Mouse (Mus musculus): ENCODE measurements around the gene Gm7579. TPM values are rescaled to one million over a fixed set of nuclear protein-coding genes. Genes with fewer than 3 reads are reported as not detected.
"Not testable (repeated sequence)": the region's sequence is repeated elsewhere in the genome, so short reads cannot be mapped to it uniquely, and the experiment has no call there.

Gene Gm7579
- polyA plus RNA-seq (2012; rRNA removed) (not detected in 2 replicates), polyA plus RNA-seq (2014; fragmentation: Nextera tagmentation; extraction: Ambion mirVana) (not detected in 2 replicates)

- no peak for ATAC-seq (ENCODE audit: insufficient read depth)
- no peaks in the 10 kb centered on the region for H3K27me3 ChIP-seq (ENCODE audit: control insufficient read depth, insufficient read depth, low read length)
- no peak within 1 kb of the TSS for H3K4me2 ChIP-seq (ENCODE audit: low read depth)
- TF ChIP-seq CTCF (IDR thresholded peaks at IDR 0.05; ENCODE audit: low read depth) (no peak), EP300 (IDR thresholded peaks at IDR 0.05; ENCODE audit: low read depth) (no peak)
- no peak within 1 kb of the TSS for H3K27ac ChIP-seq
- H3K4me3 ChIP-seq (ENCODE audit: insufficient read depth in 1 of 2, low read depth in 2 of 2, low read length in 2 of 2): no peak within 1 kb of the TSS
- H3K36me3 ChIP-seq (replicated peaks; ENCODE audit: control insufficient read depth, insufficient read depth, low read depth): no peaks in the 10 kb centered on the region
- no peak within 1 kb of the TSS for H3K9ac ChIP-seq (replicated peaks)
- no peaks in the 10 kb centered on the region for H3K9me3 ChIP-seq (ENCODE audit: control insufficient read depth, low read length)
- WGBS (ENCODE audit: insufficient replicate concordance): 42% methylated on average over 1 of the region's 1 CpGs
- no peaks in the 10 kb centered on the region for H3K4me1 ChIP-seq (replicated peaks; ENCODE audit: control insufficient read depth in 2 of 2, insufficient read depth in 2 of 2, low read length in 1 of 2)
- DNase-seq (ENCODE audit: low read depth in 3 of 3, low spot score in 3 of 3): no peak
Measured at GRCm38 (mm10) chr7:142211559-142211958, at the start of gene Gm7579. Gene Gm7579, plus strand, starts transcription at chr7:142211859.

- not testable (repeated sequence) for ATAC-seq (ENCODE audit: insufficient read depth); H3K9ac ChIP-seq (replicated peaks); H3K27ac ChIP-seq; H3K9me3 ChIP-seq (ENCODE audit: control insufficient read depth, low read length); H3K36me3 ChIP-seq (replicated peaks; ENCODE audit: control insufficient read depth, insufficient read depth, low read depth); DNase-seq (ENCODE audit: low read depth in 3 of 3, low spot score in 3 of 3); H3K4me1 ChIP-seq (replicated peaks; ENCODE audit: control insufficient read depth in 2 of 2, insufficient read depth in 2 of 2, low read length in 1 of 2); H3K27me3 ChIP-seq (ENCODE audit: control insufficient read depth, insufficient read depth, low read length); H3K4me3 ChIP-seq (ENCODE audit: insufficient read depth in 1 of 2, low read depth in 2 of 2, low read length in 2 of 2); H3K4me2 ChIP-seq (ENCODE audit: low read depth)
Measured at GRCm38 (mm10) chr7:142165639-142166038, 46.0 kb upstream of the Gm7579 start, which contains the start of gene Gm4553. Gene Gm4553, minus strand, starts transcription at chr7:142165739.

GRCm38 (mm10) chr7:142169836-142170235 lies 41.8 kb upstream of the Gm7579 start:
- DNase-seq (ENCODE audit: low read depth in 3 of 3, low spot score in 3 of 3): peak in 2 of 3 experiments; percentile 2 to 9
- 37% methylated on average over 3 of the region's 3 CpGs for WGBS (ENCODE audit: insufficient replicate concordance)

GRCm38 (mm10) chr7:142175905-142176304 lies 35.8 kb upstream of the Gm7579 start, which contains the start of gene Krtap5-2:
Gene Krtap5-2, minus strand, starts transcription at chr7:142176005.
- H3K4me2 ChIP-seq (ENCODE audit: low read depth); H3K4me3 ChIP-seq (ENCODE audit: insufficient read depth in 1 of 2, low read depth in 2 of 2, low read length in 2 of 2); H3K27ac ChIP-seq; H3K36me3 ChIP-seq (replicated peaks; ENCODE audit: control insufficient read depth, insufficient read depth, low read depth); ATAC-seq (ENCODE audit: insufficient read depth); H3K9me3 ChIP-seq (ENCODE audit: control insufficient read depth, low read length); H3K27me3 ChIP-seq (ENCODE audit: control insufficient read depth, insufficient read depth, low read length); H3K9ac ChIP-seq (replicated peaks); DNase-seq (ENCODE audit: low read depth in 3 of 3, low spot score in 3 of 3); H3K4me1 ChIP-seq (replicated peaks; ENCODE audit: control insufficient read depth in 2 of 2, insufficient read depth in 2 of 2, low read length in 1 of 2): not testable (repeated sequence)

More at GRCm38 (mm10) chr7:142169836-142170235, 41.8 kb upstream of the Gm7579 start:
- Histone ChIP-seq H3K27ac (no peak overlapping the region), H3K4me3 (ENCODE audit: insufficient read depth in 1 of 2, low read depth in 2 of 2, low read length in 2 of 2) (no peak overlapping the region), H3K36me3 (replicated peaks; ENCODE audit: control insufficient read depth, insufficient read depth, low read depth) (no peaks in the 10 kb centered on the region), H3K9ac (replicated peaks) (no peak overlapping the region), H3K9me3 (ENCODE audit: control insufficient read depth, low read length) (no peaks in the 10 kb centered on the region), H3K4me1 (replicated peaks; ENCODE audit: control insufficient read depth in 2 of 2, insufficient read depth in 2 of 2, low read length in 1 of 2) (no peaks in the 10 kb centered on the region), H3K27me3 (ENCODE audit: control insufficient read depth, insufficient read depth, low read length) (no peaks in the 10 kb centered on the region), H3K4me2 (ENCODE audit: low read depth) (no peak overlapping the region)
- no peak for ATAC-seq (ENCODE audit: insufficient read depth)
- TF ChIP-seq CTCF (IDR thresholded peaks at IDR 0.05; ENCODE audit: low read depth) (peak; percentile 64), EP300 (IDR thresholded peaks at IDR 0.05; ENCODE audit: low read depth) (no peak)

GRCm38 (mm10) chr7:142178685-142179084 lies 33.0 kb upstream of the Gm7579 start:
- WGBS (ENCODE audit: insufficient replicate concordance): 65% methylated on average over 1 of the region's 1 CpGs
- no peak overlapping the region for H3K27ac ChIP-seq
- no peak overlapping the region for H3K4me2 ChIP-seq (ENCODE audit: low read depth)
- H3K4me1 ChIP-seq (replicated peaks; ENCODE audit: control insufficient read depth in 2 of 2, insufficient read depth in 2 of 2, low read length in 1 of 2): no peaks in the 10 kb centered on the region
- ATAC-seq (ENCODE audit: insufficient read depth) (no peak), DNase-seq (ENCODE audit: low read depth in 3 of 3, low spot score in 3 of 3) (no peak)
- no peak overlapping the region for H3K4me3 ChIP-seq (ENCODE audit: insufficient read depth in 1 of 2, low read depth in 2 of 2, low read length in 2 of 2)
- no peaks in the 10 kb centered on the region for H3K36me3 ChIP-seq (replicated peaks; ENCODE audit: control insufficient read depth, insufficient read depth, low read depth)
- H3K27me3 ChIP-seq (ENCODE audit: control insufficient read depth, insufficient read depth, low read length): no peaks in the 10 kb centered on the region
- H3K9ac ChIP-seq (replicated peaks): no peak overlapping the region
- TF ChIP-seq EP300 (IDR thresholded peaks at IDR 0.05; ENCODE audit: low read depth) (no peak), CTCF (IDR thresholded peaks at IDR 0.05; ENCODE audit: low read depth) (no peak)
- no peaks in the 10 kb centered on the region for H3K9me3 ChIP-seq (ENCODE audit: control insufficient read depth, low read length)

Measured in liver, embryonic 14.5 days (tissue).